Mouse (Mus musculus): ENCODE measurements around the gene Bax.
"Not testable (repeated sequence)": the region's sequence is repeated elsewhere in the genome, so short reads cannot be mapped to it uniquely, and the experiment has no call there.

Gene Bax

DNA sequence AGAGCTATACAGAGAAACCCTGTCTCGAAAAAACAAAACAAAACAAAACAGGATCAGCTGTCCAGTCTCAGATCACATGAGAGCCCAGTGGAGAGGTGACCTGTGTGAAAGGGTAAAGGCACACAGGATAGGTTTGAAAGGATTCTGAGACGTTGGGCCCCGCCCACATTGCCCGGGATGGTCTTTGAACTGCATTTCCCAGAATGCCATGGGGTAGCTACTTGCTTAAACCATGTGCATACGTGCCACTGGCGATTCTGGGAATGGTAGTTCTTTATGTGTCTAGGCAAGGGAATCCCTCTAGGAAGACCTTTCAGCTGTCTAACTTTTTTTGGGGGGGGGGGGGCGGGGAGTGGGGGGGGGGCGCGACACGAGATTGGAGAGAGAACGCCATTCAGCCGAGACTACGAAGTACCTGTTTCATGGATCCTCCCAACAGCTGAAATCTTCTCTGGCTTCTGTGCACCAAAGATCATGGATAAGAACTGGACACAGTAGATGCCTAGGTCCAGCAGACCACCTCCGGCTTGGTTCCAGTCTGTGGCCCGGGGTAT lies 14.8 kb upstream of the Bax start, which contains the start of gene Tulp2:
TSS of gene Tulp2 (plus strand) at position 504 of the 554 bp plus-strand sequence.
- DNase-seq (ENCODE audit: low spot score): peak; percentile 80

DNA sequence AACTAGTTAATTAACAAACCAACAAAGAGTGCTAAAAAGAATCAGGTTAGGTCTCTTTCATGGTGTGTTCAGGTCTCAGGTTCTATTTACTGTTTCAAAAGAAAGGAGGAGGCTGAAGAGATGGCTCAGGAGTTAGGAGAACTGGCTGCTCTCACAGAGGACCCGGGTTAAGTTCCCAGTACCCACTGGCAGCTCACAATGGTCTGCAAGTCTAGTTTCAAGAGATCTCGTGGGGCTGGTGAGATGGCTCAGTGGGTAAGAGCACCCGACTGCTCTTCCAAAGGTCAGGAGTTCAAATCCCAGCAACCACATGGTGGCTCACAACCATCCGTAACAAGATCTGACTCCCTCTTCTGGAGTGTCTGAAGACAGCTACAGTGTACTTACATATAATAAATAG lies 13.6 kb upstream of the Bax start:
- DNase-seq (ENCODE audit: low spot score): not testable (repeated sequence)

DNA sequence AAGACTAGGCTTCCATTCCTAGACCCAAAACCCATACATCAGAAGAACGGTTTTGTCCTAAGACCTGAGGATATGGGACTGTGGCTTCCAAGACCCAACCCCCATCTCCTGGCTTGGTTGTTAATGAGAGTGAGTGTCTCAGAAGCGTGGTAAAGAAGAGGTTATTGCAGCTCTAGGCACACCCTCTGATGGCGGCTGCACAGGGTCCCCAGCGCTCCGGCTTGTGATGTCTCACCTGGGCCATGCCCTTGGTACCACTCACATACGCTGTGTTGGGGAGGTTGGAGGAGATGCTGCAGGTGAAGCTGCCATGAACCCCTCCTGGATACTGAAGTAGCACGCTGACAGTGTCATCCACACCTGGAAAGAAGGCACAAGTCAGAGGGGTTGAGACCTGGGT lies 12.1 kb upstream of the Bax start:
- no peak for DNase-seq (ENCODE audit: low spot score)

DNA sequence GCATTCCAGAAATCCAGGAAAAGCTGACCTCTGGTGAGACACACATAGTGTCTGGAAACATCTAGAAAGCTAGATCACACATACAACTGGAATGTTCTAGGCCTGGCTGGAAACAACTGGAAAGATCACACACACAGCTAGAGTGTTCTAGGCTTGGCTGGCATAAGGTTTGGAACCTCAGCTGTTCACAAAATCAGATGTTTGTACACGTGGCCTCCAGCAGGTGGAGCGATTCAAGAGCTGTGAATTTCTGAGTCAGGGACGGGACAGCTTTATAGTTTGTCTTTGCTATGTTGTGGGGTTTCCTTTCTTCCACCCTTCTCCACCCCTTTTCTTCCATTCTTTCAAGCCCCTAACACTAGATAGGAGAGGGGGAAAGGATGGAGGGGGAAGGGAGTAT lies 10.3 kb upstream of the Bax start:
- peak; percentile 80 for DNase-seq (ENCODE audit: low spot score)

DNA sequence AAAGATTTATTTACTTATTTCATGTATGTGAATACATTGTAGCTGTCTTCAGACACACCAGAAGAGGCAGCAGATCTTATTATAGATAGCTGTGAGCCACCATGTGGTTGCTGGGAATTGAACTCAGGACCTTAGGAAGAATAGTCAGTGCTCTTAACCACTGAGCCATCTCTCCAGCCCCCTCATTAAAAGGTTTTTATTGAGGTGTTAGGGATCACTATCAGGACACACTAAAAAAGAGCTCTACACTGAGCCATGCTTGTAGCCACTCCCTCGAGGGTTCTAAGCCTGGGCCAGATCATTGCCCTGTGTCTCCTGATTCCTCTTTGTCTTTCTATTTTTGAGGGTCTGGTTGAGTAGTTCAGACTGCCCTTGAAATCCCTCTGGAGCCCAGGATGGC lies 9.8 kb upstream of the Bax start:
- no peak for DNase-seq (ENCODE audit: low spot score)

DNA sequence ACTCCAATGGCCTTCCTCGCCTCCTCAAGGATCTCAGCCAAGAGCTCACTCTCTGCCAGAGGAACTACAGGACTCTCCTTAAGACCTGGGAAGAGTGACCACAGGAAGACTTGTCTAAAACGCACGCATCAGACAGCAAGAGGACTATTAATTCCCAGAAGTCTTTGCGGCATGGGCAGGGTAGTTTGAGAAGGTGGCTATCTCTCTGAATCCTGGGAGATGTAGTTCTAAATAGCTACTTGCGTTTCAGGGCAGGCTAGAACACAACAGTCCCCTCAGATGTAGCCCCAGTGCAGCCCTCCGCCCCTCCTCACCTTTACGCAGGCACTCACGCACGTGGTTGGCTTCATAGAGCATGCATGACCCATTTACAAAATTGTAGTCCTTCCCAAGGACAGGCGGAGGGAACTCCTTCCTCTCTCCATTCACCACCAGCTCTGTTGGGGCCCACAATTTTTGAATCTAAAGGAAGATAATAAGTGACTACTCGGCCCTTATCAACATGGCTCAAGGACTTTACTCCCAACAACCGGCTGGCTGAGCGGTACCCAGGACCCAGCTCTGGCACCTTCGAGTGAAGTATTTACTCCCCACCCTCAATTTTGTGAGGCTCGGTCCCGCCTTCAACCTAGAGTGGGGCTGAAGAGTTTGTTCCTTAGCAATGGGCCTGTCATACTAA lies 8.7 kb upstream of the Bax start:
- peak; percentile 27 for DNase-seq (ENCODE audit: low spot score)

DNA sequence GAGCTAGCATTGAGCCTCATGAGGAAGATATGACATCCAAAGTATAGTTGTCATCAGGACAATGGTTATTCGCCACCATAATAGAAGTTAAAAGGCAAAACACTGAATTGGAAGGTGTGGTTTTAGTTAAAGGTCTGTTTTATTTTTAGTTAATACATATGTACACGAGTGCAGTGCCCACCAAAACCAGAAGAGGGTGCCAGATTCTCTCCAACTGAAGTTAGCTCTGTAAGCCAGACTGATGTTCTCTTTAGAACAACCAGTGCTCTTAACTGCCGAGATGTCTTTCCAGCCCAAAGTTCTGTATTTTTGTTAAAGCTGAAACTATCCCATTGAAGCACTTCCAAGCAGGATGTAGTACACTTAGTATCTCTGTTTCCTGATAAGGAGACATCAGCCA lies 4.2 kb upstream of the Bax start:
- peak; percentile 77 for DNase-seq (ENCODE audit: low spot score)

DNA sequence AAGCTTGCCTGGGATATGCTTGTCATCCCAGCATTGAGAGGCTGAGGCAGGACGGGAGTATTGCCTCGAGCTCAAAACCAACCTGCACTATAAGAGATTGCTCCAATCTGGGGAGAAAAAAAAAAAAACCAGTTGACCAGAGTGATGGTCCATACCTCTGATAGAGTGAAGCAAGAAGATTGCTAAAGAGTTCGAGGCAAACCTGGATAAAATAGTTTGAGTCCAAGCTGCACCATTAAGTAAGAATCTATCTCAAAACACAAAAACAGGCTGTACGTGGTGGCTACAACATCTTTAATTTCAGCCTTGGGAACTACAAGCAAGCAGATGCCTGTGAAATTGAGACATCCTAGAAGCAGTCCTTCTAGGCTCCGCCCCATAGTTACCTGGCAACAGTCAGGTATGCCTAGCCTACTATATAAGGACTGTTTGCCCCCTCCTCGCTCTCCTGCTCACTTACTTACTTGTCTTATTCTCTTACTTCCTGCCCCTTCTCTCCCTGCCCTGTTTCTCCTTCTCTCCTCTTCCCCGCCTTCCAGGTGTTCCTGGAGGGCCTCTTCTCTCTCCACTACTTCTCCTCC lies 482 bp upstream of the Bax start:
- peak; percentile 29 for DNase-seq (ENCODE audit: low spot score)

DNA sequence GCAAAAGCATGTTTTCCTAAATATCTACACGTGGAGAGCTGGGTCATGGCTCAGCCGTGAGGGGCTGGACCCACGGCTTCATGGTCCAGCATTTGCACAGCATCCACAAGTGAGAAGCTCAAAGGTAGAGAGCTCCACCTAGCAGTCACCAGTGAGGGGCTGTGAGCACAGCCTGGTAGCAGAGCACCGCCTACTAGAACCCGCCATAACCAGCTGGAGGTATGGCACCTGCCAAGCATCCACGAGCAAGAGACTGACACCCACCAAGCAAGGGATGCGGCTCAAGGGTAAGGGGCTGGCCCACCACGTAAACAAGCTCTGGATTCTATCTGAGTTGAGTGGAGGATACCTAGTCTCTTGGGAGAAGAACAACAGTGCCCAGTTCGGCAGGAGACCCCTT lies 1.1 kb downstream of the Bax start:
- DNase-seq (ENCODE audit: low spot score): no peak

DNA sequence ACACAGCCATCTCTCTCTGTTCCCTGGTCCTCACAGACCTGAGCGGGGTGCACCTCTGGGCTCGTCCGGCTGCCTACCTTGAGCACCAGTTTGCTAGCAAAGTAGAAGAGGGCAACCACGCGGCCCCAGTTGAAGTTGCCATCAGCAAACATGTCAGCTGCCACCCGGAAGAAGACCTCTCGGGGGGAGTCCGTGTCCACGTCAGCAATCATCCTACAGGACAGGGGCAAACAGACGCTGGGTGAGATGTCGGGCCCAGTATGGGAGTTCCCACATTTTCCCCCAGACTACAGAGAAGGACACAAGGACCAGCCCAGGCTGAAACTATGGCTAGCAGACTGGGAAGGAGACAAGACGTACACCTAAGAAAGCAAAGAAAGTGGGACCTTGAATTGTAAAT lies 1.6 kb downstream of the Bax start:
- no peak for DNase-seq (ENCODE audit: low spot score)

DNA sequence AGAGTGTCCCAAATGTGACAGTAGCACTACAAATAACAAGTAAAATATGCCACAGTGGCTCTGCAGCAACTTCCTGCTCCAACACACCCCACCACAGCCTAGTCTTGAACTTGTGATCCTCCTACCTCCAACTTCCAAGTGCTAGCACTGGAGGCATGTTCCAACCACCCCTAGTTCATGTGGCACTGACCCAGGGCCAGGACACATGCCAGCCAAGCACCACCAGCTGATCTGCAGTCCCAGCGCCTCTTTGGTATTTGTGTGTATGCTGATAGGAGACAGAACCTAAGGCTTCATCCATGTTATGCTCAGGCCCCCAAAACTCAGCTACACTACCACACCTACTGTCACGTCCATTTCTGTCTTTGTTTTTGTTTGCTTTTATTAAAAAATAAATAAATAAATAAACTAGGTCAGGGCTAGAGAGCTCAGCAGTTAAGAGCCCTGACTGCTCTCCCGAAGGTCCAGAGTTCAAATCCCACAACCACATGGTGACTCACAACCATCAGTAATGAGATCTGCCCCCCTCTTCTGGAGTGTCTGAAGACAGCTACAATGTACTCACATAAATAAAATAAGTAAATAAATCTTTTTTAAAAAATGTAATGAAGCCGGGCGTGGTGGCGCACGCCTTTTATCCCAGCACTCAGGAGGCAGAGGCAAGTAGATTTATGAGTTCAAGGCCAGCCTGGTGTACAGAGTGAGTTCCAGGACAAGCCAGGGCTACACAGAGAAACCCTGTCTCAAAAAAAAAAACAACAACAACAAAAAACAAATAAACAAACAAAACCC lies 2.5 kb downstream of the Bax start:
- DNase-seq (ENCODE audit: low spot score): no peak

DNA sequence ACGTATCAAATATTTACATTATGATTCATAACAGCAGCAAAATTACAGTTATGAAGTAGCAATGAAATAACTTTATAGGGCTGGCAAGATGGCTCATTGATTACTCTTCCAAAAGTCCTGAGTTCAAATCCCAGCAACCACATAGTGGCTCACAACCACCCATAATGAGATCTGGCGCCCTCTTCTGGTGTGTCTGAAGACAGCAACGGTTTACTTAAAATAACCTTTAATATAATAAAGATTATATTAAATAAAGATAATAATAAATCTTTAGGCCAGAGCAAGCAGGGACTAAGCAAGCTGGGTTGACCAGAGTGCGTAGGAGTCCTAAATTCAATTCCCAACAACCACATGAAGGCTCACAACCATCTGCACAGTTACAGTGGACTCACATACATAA lies 3.8 kb downstream of the Bax start:
- DNase-seq (ENCODE audit: low spot score): not testable (repeated sequence)

DNA sequence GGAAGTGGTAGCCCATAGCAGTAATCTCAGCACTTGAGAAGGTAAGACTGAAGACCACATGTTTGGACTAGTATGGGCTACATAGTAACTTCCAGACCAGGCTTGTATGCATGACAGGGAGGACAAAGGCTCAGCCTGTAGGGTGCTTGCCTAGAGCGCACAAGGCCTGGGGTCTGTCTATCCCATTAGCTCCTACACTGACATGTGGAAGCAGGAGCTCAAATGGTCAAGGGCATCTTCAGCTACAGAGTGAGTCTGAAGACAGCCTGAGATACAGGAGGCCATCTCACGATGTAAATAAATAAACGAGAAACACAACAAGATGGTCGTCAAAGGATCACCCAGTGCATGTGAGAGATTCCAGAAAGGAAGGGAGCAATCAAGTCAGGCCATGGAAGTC lies 4.4 kb downstream of the Bax start:
- DNase-seq (ENCODE audit: low spot score): no peak

DNA sequence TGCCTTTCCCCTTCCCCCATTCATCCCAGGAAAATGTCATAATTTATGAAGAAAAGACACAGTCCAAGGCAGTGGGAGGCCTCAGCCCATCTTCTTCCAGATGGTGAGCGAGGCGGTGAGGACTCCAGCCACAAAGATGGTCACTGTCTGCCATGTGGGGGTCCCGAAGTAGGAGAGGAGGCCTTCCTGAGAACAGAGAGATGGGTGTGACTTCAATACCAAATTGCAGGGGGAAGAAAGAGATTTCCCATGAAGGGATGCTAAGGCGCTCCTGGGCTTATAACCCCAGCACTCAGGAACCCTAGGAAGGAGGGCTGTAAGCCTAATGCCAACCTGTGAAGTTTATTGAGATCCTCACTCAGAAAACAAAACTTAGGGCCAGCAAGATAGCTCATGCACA lies 4.9 kb downstream of the Bax start:
- no peak for DNase-seq (ENCODE audit: low spot score)

DNA sequence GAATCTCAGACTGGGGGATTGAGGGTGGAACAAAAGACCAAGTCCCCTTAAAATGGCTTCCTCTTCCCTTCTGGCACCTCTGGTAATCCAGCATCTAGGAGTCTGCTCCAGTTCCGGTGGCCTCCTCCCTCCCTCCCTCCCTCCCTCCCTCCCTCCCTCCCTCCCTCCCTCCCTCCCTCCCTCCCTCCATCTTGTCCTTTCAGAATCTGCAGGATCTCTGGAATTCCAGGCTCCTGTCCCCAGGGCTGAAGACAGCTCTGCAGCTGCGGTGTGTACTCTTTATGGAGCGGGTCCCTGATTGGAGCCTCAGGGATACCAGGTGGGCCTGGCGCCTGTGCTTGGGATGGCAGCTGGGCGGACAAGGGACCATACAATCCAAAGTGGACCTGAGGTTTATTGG lies 5.4 kb downstream of the Bax start:
- peak; percentile 21 for DNase-seq (ENCODE audit: low spot score)

DNA sequence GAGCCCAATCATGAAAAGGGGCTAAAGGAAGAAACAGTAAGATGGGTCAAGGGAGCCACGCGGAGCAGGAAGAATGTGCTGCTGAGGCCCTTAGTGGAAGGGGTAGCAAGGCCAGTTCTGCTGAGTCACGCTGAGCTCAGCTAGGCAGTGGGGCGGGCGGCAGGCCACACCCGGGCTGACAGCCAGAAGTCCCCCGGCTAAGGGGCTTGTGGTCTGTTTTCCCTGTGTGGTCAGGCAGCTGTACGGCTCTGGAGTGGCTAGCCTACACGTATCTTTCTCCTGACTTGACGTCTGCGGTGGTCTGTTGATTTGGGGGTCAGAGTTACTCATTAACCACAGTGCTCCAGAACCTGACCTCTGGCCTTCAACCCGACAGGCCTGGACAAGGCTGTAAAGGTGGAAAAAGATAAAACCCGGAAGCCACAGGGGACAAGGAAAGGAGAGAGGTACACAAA lies 5.8 kb downstream of the Bax start:
- peak; percentile 76 for DNase-seq (ENCODE audit: low spot score)

DNA sequence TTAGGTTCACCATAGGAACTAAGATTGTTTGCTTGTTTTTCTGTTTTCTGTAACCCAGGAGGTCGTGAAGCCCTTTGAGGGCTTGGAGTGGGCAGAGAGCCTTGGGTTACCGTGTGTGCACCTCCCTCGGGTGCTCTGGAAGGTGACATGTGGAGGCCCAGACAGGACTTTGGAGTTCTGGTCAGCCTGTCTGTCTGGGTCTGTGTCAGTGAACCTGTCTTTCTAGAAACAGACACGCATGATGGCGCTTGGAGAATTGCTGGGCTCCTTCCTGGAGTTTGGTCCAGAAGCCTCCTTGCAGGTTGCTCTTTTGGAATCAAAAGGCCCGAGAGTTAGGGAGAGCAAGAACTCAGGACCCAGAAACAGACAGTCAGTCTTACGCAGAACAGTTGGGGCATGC lies 6.3 kb downstream of the Bax start:
- no peak for DNase-seq (ENCODE audit: low spot score)

DNA sequence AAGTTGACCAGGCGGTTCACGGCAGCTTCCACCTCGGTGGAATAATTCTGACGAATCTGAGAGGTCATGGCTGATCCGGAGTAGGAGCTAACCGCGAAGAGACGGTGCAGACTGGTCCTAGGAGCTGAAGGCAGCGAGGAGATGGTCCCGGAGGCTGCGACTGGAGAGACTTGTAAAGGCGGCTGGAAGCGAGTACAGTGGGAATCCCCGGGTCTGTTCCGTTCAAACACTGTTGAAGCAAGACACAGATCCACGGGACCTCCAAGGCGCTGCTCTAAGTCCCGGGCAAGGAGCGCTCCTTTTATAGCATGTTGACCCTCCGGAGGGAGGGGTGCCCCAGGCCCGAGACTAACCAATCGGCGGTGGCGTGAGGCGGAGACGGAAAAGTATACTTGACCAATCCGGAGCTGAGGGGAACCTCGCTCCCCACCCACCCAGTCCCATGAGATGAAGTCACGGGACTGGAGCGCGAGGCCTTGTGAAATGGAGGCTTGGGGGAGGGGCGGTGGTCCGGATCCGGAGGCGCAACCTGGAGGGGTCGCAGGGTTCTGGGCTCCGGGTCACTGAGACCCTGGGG lies 7.0 kb downstream of the Bax start, which contains the start of gene Ftl1:
TSS of gene Ftl1 (minus strand) at position 321 of the 577 bp plus-strand sequence.
- peak; percentile 99 for DNase-seq (ENCODE audit: low spot score)

DNA sequence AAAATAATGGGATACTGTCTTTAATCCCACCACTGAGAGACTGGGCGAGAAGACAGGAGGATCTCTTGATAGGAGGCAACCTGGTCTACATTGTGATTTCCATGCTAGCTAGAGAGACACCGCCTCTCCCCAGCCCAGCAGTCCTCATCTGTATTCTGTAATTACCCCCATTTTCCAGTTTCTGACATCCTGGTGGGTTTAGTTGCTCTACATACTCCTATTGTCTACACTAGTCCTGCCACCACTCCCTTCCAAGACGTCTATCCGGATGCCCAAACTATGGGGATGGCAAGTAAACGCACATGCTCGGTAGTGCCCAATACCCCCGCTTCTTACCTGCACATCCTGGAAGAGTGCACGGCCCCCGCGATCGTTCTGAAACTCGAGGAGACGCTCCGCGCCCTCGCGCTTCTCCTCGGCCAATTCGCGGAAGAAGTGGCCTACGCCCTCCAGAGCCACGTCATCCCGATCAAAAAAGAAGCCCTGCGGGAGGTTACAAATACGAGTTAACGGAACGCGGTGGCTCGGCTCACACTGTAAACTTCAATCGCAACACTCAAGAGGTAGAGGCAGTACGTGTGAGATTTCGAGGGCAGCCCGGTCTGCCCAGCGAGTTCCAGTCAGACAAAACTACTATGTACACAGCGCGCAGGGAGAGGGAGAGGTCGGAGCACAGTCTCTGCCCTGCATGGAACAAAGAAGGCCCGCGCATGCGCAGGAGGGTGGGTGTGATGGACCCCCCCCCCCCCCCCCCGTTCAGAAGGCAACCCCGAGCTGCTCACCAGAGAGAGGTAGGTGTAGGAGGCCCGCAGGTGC lies 7.7 kb downstream of the Bax start:
- DNase-seq (ENCODE audit: low spot score): peak; percentile 85

DNA sequence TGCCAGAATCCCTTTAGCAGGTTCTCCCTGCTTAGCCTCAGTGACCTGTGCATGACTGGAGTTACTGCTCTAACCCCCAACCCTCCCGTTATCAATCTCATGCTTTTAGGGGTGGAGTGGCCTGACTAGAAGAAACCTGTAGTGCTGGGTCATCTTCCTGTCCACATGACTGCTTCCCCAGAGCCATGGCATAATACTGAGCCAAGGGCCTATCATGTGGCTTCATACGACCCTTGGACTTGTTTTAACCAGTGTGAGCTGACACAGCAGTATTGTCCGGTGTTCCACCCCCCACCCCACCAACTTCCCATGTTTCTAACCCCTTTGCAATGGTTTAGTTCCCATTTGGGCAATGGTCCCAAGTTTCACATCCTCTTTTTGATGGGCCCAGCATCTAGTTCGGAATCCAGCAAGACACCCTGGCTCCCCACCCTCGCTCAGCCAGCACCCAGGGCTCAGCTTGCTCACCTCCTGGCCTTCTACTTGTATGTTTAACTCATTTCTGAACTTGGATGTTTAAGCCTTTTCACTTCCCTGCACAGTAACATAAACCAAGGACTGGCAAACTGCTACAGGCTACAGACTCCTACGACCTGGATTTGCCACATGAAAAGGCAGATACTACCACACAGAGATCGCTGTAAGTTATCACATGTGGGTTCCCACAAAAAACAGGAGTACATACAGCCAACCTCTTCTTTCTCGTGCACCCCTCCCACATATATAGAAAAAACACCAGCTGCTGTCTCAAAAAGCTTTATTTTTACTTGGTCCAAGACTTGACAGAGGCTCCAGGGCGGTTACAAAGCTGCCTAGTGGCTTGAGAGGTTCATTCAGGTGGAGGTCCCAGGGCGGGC lies 9.3 kb downstream of the Bax start:
- peak; percentile 30 for DNase-seq (ENCODE audit: low spot score)

All from embryo, embryonic 10 days (tissue).